Mouse (Mus musculus) 3T3-L1 (cell line): ENCODE data around the gene Borcs7.
A peak's percentile ranks its signal among the peaks of the same experiment; 100 is the strongest.

Experiments used
- DNase-seq: peaks from one replicate; pipeline ENCODE4 v3.0.0-alpha.2; 2015; ENCODE audit warnings: low read depth, low spot score

Borcs7 gene

GRCm38 (mm10) chr19:46662784-46663183 is 26.9 kb upstream of the Borcs7 start:
- no peak for DNase-seq

GRCm38 (mm10) chr19:46665474-46665873 is 24.2 kb upstream of the Borcs7 start:
- DNase-seq = no peak

GRCm38 (mm10) chr19:46667300-46667699 is 22.4 kb upstream of the Borcs7 start:
- no peak for DNase-seq

- DNase-seq = no peak
Measured at GRCm38 (mm10) chr19:46668263-46668662, 21.4 kb upstream of the Borcs7 start.

- no peak for DNase-seq
Measured at GRCm38 (mm10) chr19:46669802-46670201, 19.9 kb upstream of the Borcs7 start.

GRCm38 (mm10) chr19:46670691-46671090 is 19.0 kb upstream of the Borcs7 start:
- peak; percentile 74 for DNase-seq

GRCm38 (mm10) chr19:46672766-46673418 is 16.8 kb upstream of the Borcs7 start, which contains the start of gene Cyp17a1:
Cyp17a1 (minus strand) TSS chr19:46673172.
- DNase-seq = no peak

- no peak for DNase-seq
Measured at GRCm38 (mm10) chr19:46675641-46676040, 14.1 kb upstream of the Borcs7 start.

- DNase-seq = no peak
Measured at GRCm38 (mm10) chr19:46679720-46680383, 9.9 kb upstream of the Borcs7 start.

GRCm38 (mm10) chr19:46690387-46690786 is 681 bp downstream of the Borcs7 start:
- no peak for DNase-seq

- DNase-seq = no peak
Measured at GRCm38 (mm10) chr19:46691078-46691477, 1.4 kb downstream of the Borcs7 start.

- DNase-seq = peak; percentile 47
Measured at GRCm38 (mm10) chr19:46693146-46693545, 3.4 kb downstream of the Borcs7 start.

- DNase-seq = no peak
Measured at GRCm38 (mm10) chr19:46696482-46696881, 6.8 kb downstream of the Borcs7 start.

- no peak for DNase-seq
Measured at GRCm38 (mm10) chr19:46696943-46697342, 7.2 kb downstream of the Borcs7 start.

GRCm38 (mm10) chr19:46697840-46698517 is 8.3 kb downstream of the Borcs7 start:
- DNase-seq = no peak

- peak; percentile 46 for DNase-seq
Measured at GRCm38 (mm10) chr19:46699011-46699481, 9.3 kb downstream of the Borcs7 start.

- DNase-seq = no peak
Measured at GRCm38 (mm10) chr19:46701156-46701555, 11.4 kb downstream of the Borcs7 start.

GRCm38 (mm10) chr19:46705779-46706495 is 16.2 kb downstream of the Borcs7 start:
- DNase-seq = no peak

GRCm38 (mm10) chr19:46706540-46707295 is 17.0 kb downstream of the Borcs7 start:
- DNase-seq = no peak

GRCm38 (mm10) chr19:46707296-46708151 is 17.8 kb downstream of the Borcs7 start, which contains the start of gene As3mt:
As3mt (plus strand) TSS chr19:46707458.
- DNase-seq = no peak
